Mouse (Mus musculus) c-Kit-negative CD71-positive TER-119-positive erythroid progenitor cells, embryonic 14.5 days (primary cell): ENCODE data around the gene Clip1.
"Not testable (repeated sequence)": the region's sequence is repeated elsewhere in the genome, so short reads cannot be mapped to it uniquely, and the experiment has no call there.

Experiments used
- DNase-seq: peaks from one replicate; pipeline ENCODE4 v3.0.0-alpha.2; 2013; ENCODE audit warnings: low read depth, low spot score

Gene Clip1

GRCm38 (mm10) chr5:123684221-123685144 is at the start of gene Clip1:
Clip1 (minus strand) TSS chr5:123684618.
- peak; percentile 49 for DNase-seq

- no peak for DNase-seq
Observed at GRCm38 (mm10) chr5:123730981-123731380, 46.6 kb upstream of the Clip1 start.

- DNase-seq: not testable (repeated sequence)
Observed at GRCm38 (mm10) chr5:123723816-123724215, 39.4 kb upstream of the Clip1 start.

GRCm38 (mm10) chr5:123720328-123721311 is 36.2 kb upstream of the Clip1 start, which contains the start of gene Zcchc8:
Zcchc8 (minus strand) TSS chr5:123721100.
- peak; percentile 96 for DNase-seq

- DNase-seq: no peak
Observed at GRCm38 (mm10) chr5:123714622-123715021, 30.2 kb upstream of the Clip1 start.

GRCm38 (mm10) chr5:123713782-123714181 is 29.4 kb upstream of the Clip1 start:
- DNase-seq: no peak

GRCm38 (mm10) chr5:123709571-123709970 is 25.2 kb upstream of the Clip1 start:
- DNase-seq: no peak

GRCm38 (mm10) chr5:123708598-123708997 is 24.2 kb upstream of the Clip1 start:
- no peak for DNase-seq

- no peak for DNase-seq
Observed at GRCm38 (mm10) chr5:123700625-123701024, 16.2 kb upstream of the Clip1 start.

- DNase-seq: peak; percentile 56
Observed at GRCm38 (mm10) chr5:123699198-123699597, 14.8 kb upstream of the Clip1 start.

- no peak for DNase-seq
Observed at GRCm38 (mm10) chr5:123696961-123697360, 12.5 kb upstream of the Clip1 start.

- DNase-seq: no peak
Observed at GRCm38 (mm10) chr5:123696244-123696643, 11.8 kb upstream of the Clip1 start.

GRCm38 (mm10) chr5:123694468-123694867 is 10.1 kb upstream of the Clip1 start:
- no peak for DNase-seq

- DNase-seq: peak; percentile 22
Observed at GRCm38 (mm10) chr5:123683377-123684220, 819 bp downstream of the Clip1 start.

- DNase-seq: no peak
Observed at GRCm38 (mm10) chr5:123683043-123683376, 1.4 kb downstream of the Clip1 start.

GRCm38 (mm10) chr5:123682372-123682771 is 2.0 kb downstream of the Clip1 start:
- DNase-seq: no peak

- DNase-seq: no peak
Observed at GRCm38 (mm10) chr5:123679546-123680263, 4.7 kb downstream of the Clip1 start.

- DNase-seq: no peak
Observed at GRCm38 (mm10) chr5:123679106-123679505, 5.3 kb downstream of the Clip1 start.

GRCm38 (mm10) chr5:123675717-123676116 is 8.7 kb downstream of the Clip1 start:
- no peak for DNase-seq

GRCm38 (mm10) chr5:123675221-123675620 is 9.2 kb downstream of the Clip1 start:
- DNase-seq: no peak

GRCm38 (mm10) chr5:123671473-123671820 is 13.0 kb downstream of the Clip1 start:
- DNase-seq: no peak
